Mouse (Mus musculus): ENCODE measurements around the gene Zfp445. TPM values are rescaled to one million over a fixed set of nuclear protein-coding genes. Genes with fewer than 3 reads are reported as not detected.

Zfp445 gene
- polyA plus RNA-seq, 1 experiment from 2014 or later: 33.1 TPM

Other genes with a start within 250 kb of the Zfp445 start
- 0.05 TPM in 1 of 2 replicates, not detected in the other for gene Topaz1, start 118.7 kb downstream of the Zfp445 start, polyA plus RNA-seq (2015; fragmentation: Nextera tagmentation; extraction: Ambion mirVana)
- 5.3 and 6.1 TPM in 2 replicates for gene Tcaim, start 60.5 kb downstream of the Zfp445 start, polyA plus RNA-seq (2015; fragmentation: Nextera tagmentation; extraction: Ambion mirVana)
- 0.29 and 0.42 TPM in 2 replicates for gene Gm35549, start 22.0 kb downstream of the Zfp445 start, polyA plus RNA-seq (2015; fragmentation: Nextera tagmentation; extraction: Ambion mirVana)
- 1.9 and 2.6 TPM in 2 replicates for gene Zkscan7, start 19.7 kb upstream of the Zfp445 start, polyA plus RNA-seq (2015; fragmentation: Nextera tagmentation; extraction: Ambion mirVana)
- 9.4 and 9.6 TPM in 2 replicates for gene Zfp105, start 57.1 kb upstream of the Zfp445 start, polyA plus RNA-seq (2015; fragmentation: Nextera tagmentation; extraction: Ambion mirVana)
- gene 1110059G10Rik, start 85.0 kb upstream of the Zfp445 start, polyA plus RNA-seq (2015; fragmentation: Nextera tagmentation; extraction: Ambion mirVana): 18.7 and 23.7 TPM in 2 replicates
- gene Kif15, start 85.0 kb upstream of the Zfp445 start, polyA plus RNA-seq (2015; fragmentation: Nextera tagmentation; extraction: Ambion mirVana): 23.8 and 31.2 TPM in 2 replicates
- 15.4 and 18.1 TPM in 2 replicates for gene Tmem42, start 155.3 kb upstream of the Zfp445 start, polyA plus RNA-seq (2015; fragmentation: Nextera tagmentation; extraction: Ambion mirVana)
- 0.24 and 0.30 TPM in 2 replicates for gene Tgm4, start 168.7 kb upstream of the Zfp445 start, polyA plus RNA-seq (2015; fragmentation: Nextera tagmentation; extraction: Ambion mirVana)
- 44.2 and 52.7 TPM in 2 replicates for gene Zdhhc3, start 247.2 kb upstream of the Zfp445 start, polyA plus RNA-seq (2015; fragmentation: Nextera tagmentation; extraction: Ambion mirVana)
- 63.9 and 76.4 TPM in 2 replicates for gene Exosc7, start 247.2 kb upstream of the Zfp445 start, polyA plus RNA-seq (2015; fragmentation: Nextera tagmentation; extraction: Ambion mirVana)

Measured in heart, embryonic 15.5 days (tissue).